Mouse (Mus musculus): Measurements from ENCODE around the gene Tac4. TPM values are rescaled to one million over a fixed set of nuclear protein-coding genes. Genes with fewer than 3 reads are reported as not detected.

Gene Tac4
- total and polyA plus RNA-seq, 2 experiments from 2014 or later, result not detected

DNA sequence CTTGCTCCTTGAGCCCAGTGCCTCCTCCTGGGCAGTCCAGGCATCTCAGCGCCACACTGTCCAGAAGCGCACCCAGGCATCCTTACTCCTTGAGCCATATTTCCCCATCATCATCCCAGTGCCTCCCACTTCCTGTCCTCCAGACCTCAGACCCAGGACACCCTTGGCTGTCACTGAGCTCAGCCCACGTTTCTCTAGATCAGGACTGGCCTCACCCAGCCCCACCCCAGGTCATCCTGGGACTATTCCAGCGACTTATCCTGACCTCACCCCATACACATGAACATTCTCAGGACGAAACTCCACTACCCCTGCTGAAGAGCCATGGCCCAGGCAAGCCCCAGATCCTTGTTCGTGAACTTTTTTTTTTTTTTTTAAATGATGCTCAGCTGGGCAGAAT, 5.6 kb upstream of the Tac4 start:
- Histone ChIP-seq H3K9me3 (ENCODE audit: low read length) (no peaks in the 10 kb centered on the region), H3K27ac (no peak overlapping the region), H3K27me3 (ENCODE audit: insufficient read depth, low read length) (no peaks in the 10 kb centered on the region), H3K4me2 (ENCODE audit: low read depth, low read length) (no peak overlapping the region), H3K36me3 (ENCODE audit: insufficient read depth, low read length) (no peaks in the 10 kb centered on the region), H3K9ac (replicated peaks; ENCODE audit: low read length) (no peak overlapping the region), H3K4me3 (ENCODE audit: low read length) (no peak overlapping the region), H3K4me1 (ENCODE audit: insufficient read depth, low read length) (no peaks in the 10 kb centered on the region)
- DNase-seq (ENCODE audit: low spot score), result no peak
- no peak for TF ChIP-seq CTCF (IDR thresholded peaks at IDR 0.05; ENCODE audit: low read depth)
- ATAC-seq, result no peak
- 82% methylated on average over 6 of the region's 6 CpGs for WGBS

- H3K27ac ChIP-seq, result no peak overlapping the region
These were observed 3.4 kb upstream of the Tac4 start for GRCm38 (mm10) chr11:95257930-95258329.

DNA sequence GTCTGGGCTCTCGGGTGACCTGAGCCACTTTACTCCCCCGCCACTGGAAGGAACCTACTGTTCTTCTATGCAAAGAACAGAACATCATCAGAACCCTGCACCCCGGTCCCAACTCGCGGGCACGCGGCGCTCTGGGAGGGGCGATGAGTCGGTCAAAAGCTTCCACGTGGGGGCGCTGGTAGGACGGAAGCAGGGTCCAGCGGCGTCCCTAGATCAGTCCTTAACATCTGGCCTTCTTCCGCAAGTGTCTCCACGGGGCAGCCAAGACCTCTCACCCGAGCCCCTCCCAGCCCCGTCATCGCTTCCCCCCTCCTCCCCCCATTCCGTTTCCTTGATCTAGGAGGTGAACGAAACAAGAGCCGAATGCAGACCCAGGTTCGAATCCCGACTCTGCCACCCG, 2.8 kb upstream of the Tac4 start:
- Histone ChIP-seq H3K4me2 (ENCODE audit: low read depth, low read length) (peak overlapping the region; percentile 86), H3K27me3 (ENCODE audit: insufficient read depth, low read length) (no peaks in the 10 kb centered on the region), H3K9ac (replicated peaks; ENCODE audit: low read length) (peak overlapping the region; percentile 63), H3K27ac (peak overlapping the region; percentile 48; the same call in 1 of the 2 replicates), H3K9me3 (ENCODE audit: low read length) (no peaks in the 10 kb centered on the region), H3K36me3 (ENCODE audit: insufficient read depth, low read length) (no peaks in the 10 kb centered on the region), H3K4me1 (ENCODE audit: insufficient read depth, low read length) (no peaks in the 10 kb centered on the region), H3K4me3 (ENCODE audit: low read length) (peak overlapping the region; percentile 58)
- 3% methylated on average over 26 of the region's 26 CpGs for WGBS
- ATAC-seq (peak; percentile 44), DNase-seq (ENCODE audit: low spot score) (peak; percentile 75)
- peak; percentile 67 for TF ChIP-seq CTCF (IDR thresholded peaks at IDR 0.05; ENCODE audit: low read depth)

More at GRCm38 (mm10) chr11:95257930-95258329, 3.4 kb upstream of the Tac4 start:
- Histone ChIP-seq H3K4me3 (ENCODE audit: low read length) (no peak overlapping the region), H3K9ac (replicated peaks; ENCODE audit: low read length) (no peak overlapping the region), H3K36me3 (ENCODE audit: insufficient read depth, low read length) (no peaks in the 10 kb centered on the region), H3K4me2 (ENCODE audit: low read depth, low read length) (peak overlapping the region; percentile 86; the same call in 1 of the 2 replicates), H3K27me3 (ENCODE audit: insufficient read depth, low read length) (no peaks in the 10 kb centered on the region), H3K4me1 (ENCODE audit: insufficient read depth, low read length) (no peaks in the 10 kb centered on the region), H3K9me3 (ENCODE audit: low read length) (no peaks in the 10 kb centered on the region)
- no peak for TF ChIP-seq CTCF (IDR thresholded peaks at IDR 0.05; ENCODE audit: low read depth)
- DNase-seq (ENCODE audit: low spot score), result no peak
- 59% methylated on average over 4 of the region's 4 CpGs for WGBS
- ATAC-seq, result no peak

DNA sequence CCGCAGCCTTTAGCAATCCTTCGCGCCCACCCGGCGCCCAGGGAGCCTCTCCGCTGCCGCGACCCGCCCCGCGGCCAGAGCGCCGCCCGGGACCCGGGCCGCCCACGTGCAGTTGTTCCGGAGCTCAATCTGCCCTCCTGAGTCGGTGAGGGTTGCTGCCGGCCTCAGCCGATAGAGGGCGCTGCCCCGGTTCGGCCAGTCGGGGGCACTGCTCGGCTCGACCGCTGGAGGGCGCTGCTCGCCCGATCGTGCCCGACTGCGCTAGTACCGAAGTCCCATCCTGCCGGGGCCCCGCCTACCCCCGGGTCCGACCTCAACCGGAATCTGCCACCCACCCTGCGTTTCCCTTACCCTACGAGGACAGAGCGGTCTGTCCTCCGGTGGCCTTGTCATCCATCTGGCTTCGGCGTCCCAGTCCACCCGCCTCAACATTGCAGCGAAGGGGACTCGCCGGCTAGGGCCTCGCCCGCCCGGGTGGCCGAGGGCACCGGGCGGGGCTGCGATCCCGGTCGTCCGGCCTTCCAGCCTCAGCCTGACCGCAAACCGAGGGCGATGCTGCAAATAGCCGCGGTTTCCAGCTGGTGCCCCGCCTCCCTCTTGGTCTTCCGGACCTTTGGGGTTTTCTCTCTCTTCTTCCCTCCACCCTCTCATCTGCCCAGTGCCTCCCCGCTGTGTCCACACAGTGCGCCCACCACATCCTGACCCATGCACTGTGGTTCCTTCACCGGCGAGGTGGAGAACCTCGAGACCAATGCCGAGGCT, 2.1 kb upstream of the Tac4 start:
- peak overlapping the region; percentile 63 for H3K9ac ChIP-seq (replicated peaks; ENCODE audit: low read length)
- H3K36me3 ChIP-seq (ENCODE audit: insufficient read depth, low read length), result no peaks in the 10 kb centered on the region
- peak; percentile 82 for ATAC-seq
- WGBS, result 2% methylated on average over 72 of the region's 73 CpGs
- DNase-seq (ENCODE audit: low spot score), result peak; percentile 86
- H3K4me1 ChIP-seq (ENCODE audit: insufficient read depth, low read length), result no peaks in the 10 kb centered on the region
- H3K9me3 ChIP-seq (ENCODE audit: low read length), result no peaks in the 10 kb centered on the region
- H3K27me3 ChIP-seq (ENCODE audit: insufficient read depth, low read length), result no peaks in the 10 kb centered on the region
- TF ChIP-seq CTCF (IDR thresholded peaks at IDR 0.05; ENCODE audit: low read depth), result peak; percentile 92
- H3K4me2 ChIP-seq (ENCODE audit: low read depth, low read length), result peak overlapping the region; percentile 86
- H3K27ac ChIP-seq, result peak overlapping the region; percentile 70
- peak overlapping the region; percentile 58 for H3K4me3 ChIP-seq (ENCODE audit: low read length)

DNA sequence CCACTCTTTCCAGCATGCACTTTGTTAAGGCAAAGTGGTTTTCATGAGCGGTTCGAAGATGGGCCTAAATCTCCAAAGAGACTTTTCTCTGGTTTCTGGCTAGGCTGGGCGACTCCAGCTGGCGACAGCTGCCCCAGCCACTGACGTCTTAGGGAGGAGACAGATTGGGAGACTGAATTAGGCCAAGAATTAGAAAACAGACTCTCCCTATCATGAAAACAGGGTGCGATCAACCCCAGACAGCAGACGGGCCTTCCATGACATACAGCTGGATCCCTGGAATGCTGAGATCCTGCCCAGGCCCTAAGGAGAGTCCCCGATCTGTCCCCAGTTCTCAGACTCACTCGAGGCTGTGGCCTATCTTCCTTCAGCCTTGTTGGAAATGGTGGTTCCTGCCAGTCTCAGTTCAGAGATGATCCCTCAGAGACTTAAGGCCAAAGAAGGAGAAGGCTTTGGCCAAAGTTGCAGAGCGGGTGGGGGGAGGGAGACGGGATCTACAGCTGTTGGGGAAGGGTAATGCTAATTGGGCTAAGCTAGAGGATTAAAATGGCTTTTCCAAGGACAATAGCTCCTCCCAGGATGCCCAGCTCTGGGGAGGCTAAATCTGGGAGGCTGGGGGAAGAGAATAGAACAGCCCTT, 2.6 kb downstream of the Tac4 start:
- TF ChIP-seq CTCF (IDR thresholded peaks at IDR 0.05; ENCODE audit: low read depth), result no peak
- Histone ChIP-seq H3K36me3 (ENCODE audit: insufficient read depth, low read length) (no peaks in the 10 kb centered on the region), H3K27me3 (ENCODE audit: insufficient read depth, low read length) (no peaks in the 10 kb centered on the region), H3K4me3 (ENCODE audit: low read length) (no peak overlapping the region), H3K4me2 (ENCODE audit: low read depth, low read length) (no peak overlapping the region), H3K9me3 (ENCODE audit: low read length) (no peaks in the 10 kb centered on the region), H3K9ac (replicated peaks; ENCODE audit: low read length) (no peak overlapping the region), H3K4me1 (ENCODE audit: insufficient read depth, low read length) (peaks cover 9% of the 10 kb centered on the region; the same call in 1 of the 2 replicates), H3K27ac (no peak overlapping the region)
- WGBS, result 28% methylated on average over 11 of the region's 11 CpGs
- DNase-seq (ENCODE audit: low spot score) (no peak), ATAC-seq (no peak)

- H3K27ac ChIP-seq, result no peak overlapping the region
- no peak for ATAC-seq
- no peaks in the 10 kb centered on the region for H3K27me3 ChIP-seq (ENCODE audit: insufficient read depth, low read length)
- no peaks in the 10 kb centered on the region for H3K9me3 ChIP-seq (ENCODE audit: low read length)
- H3K4me3 ChIP-seq (ENCODE audit: low read length), result no peak overlapping the region
- no peak for TF ChIP-seq CTCF (IDR thresholded peaks at IDR 0.05; ENCODE audit: low read depth)
- no peak for DNase-seq (ENCODE audit: low spot score)
- no peak overlapping the region for H3K9ac ChIP-seq (replicated peaks; ENCODE audit: low read length)
- no peak overlapping the region for H3K4me2 ChIP-seq (ENCODE audit: low read depth, low read length)
- peaks cover 9% of the 10 kb centered on the region; the same call in 1 of the 2 replicates for H3K4me1 ChIP-seq (ENCODE audit: insufficient read depth, low read length)
- no peaks in the 10 kb centered on the region for H3K36me3 ChIP-seq (ENCODE audit: insufficient read depth, low read length)
- WGBS, result 72% methylated on average over 4 of the region's 4 CpGs
These were observed 3.2 kb downstream of the Tac4 start for GRCm38 (mm10) chr11:95264455-95265013.

All from hindbrain, postnatal 0 days (tissue).